Mouse (Mus musculus): ENCODE measurements at regions not wholly inside any gene's neighbourhood (a gene's known extent, or its start where the extent isn't known, plus 50 kb on each side); places are given as distances from the start of the nearest gene placed in this dataset.
"Not testable (repeated sequence)": the region's sequence is repeated elsewhere in the genome, so short reads cannot be mapped to it uniquely, and the experiment has no call there.

- DNase-seq, result no peak
Observed at GRCm38 (mm10) chr2:107468671-107469070, 178.2 kb downstream of the Kcna4 start.

DNA sequence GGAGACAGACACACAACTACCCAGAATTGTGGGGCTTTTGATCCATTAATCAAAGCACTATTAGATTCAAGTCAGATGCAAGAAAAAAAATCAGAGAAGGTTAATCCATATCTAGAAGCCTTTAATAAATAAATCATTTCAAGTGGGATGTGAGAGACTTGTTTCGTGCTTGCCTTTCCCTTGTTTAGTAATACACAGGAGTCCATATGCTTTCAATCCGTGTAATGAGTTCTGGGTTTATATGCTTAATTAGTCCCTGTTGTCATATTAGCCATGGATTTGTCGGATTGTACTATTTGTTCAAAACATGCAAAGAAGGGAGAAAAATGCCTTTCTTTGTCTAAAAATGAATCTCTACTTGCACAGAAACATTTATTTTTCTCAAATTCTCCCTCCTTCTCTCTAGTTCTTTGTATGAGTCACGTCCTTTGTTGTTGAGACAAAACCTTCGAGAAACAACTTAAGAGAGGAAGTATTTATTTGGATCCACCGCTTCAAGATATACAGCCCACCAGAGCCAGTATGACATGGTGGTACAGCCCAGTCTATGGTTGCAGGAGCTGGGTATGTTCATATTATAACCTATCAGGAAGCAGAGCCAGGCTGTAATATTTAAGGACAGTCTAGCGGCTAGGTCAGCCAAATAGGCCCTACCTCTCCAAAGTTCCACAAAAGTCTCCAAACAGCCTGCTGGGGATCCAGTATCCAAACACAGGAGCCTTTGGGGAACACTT lies 213.4 kb downstream of the Kcna4 start:
- no peak for DNase-seq

GRCm38 (mm10) chr2:107507426-107508167 lies 217.2 kb downstream of the Kcna4 start:
- DNase-seq, result no peak

GRCm38 (mm10) chr2:107515486-107515885 lies 225.0 kb downstream of the Kcna4 start:
- not testable (repeated sequence) for DNase-seq

GRCm38 (mm10) chr2:107518107-107518506 lies 227.7 kb downstream of the Kcna4 start:
- DNase-seq, result peak; percentile 15

DNA sequence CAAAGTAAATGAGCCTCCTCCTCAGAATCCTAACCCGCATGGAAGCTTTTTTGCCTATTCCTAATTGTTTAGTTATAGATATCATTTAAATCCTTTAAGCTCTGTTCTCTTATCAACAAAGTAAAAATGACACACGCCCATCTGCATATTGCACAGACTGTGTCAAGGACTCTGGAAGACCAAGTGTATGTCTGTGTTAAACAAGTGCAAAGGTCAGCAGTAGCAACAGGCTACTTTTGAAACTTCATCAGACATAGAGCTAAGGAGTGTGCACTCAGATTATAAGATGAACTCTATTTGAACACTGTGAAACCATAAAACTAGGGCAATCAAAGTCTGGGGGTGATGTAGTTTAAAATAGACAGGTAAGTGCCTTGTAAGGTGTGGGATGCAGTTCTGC lies 228.3 kb downstream of the Kcna4 start:
- no peak for DNase-seq

DNA sequence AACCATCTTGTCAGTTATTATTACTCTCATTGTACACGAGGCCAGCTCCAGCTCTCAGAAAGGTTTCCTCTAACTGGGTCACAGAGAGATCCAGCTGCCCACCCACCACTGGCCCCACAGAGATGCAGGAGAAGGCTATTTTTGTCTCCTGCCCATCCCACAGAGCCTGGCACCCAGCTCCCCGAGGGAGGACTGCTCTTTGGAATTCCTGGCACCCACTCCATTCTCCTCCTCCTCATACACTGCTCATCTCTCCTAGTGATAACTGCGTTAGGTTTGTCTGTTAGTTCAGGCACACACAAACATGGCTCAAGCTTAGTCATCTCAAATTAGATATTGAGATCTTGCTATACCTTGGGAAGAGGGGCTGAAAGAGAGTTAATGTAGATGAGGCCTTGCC lies 228.9 kb downstream of the Kcna4 start:
- peak; percentile 86 for DNase-seq

- DNase-seq, result peak; percentile 83
Observed at GRCm38 (mm10) chr2:107519761-107520160, 229.3 kb downstream of the Kcna4 start.

GRCm38 (mm10) chr2:107543161-107543560 lies 252.7 kb downstream of the Kcna4 start:
- DNase-seq, result peak; percentile 80

DNA sequence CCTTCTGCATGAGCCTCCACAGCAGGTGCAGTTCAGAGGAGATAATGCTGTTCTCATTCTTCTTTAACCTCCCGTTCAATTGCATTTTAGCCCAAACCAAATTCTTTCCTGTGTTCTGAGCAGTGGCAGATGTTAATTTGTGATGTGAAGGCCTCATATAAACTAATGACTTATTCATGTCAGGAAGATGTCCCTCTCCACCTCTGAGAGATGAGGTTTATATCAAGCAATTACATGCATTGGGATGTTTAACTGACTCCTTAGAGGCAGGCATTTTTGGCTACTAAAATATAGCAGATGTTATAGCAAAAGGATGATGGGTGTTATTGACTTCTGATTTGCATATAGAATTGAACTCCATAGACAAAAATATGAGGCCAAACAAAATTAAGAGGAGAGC lies 262.1 kb downstream of the Kcna4 start:
- DNase-seq, result no peak

- no peak for DNase-seq
Observed at GRCm38 (mm10) chr2:107556239-107556638, 265.8 kb downstream of the Kcna4 start.

DNA sequence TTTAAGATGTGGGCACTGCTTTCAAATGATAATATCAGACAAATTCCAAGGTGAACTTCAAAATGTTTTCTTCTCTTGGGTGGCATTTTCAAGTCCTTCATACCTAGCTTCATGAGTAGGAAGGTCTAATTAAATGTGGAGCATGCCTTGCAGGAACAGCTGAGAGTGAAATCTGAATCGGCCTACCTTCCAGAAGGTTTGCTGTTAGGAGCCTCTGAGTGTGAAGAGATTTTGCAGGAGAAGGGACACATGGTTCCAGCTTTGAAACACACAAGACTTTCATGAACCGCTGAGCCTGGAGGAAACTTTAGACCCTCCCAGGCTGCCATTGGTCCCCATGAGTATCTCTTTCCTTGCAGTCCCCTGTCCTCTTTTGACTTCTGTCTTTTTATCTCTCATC lies 279.2 kb downstream of the Kcna4 start:
- peak; percentile 12 for DNase-seq

DNA sequence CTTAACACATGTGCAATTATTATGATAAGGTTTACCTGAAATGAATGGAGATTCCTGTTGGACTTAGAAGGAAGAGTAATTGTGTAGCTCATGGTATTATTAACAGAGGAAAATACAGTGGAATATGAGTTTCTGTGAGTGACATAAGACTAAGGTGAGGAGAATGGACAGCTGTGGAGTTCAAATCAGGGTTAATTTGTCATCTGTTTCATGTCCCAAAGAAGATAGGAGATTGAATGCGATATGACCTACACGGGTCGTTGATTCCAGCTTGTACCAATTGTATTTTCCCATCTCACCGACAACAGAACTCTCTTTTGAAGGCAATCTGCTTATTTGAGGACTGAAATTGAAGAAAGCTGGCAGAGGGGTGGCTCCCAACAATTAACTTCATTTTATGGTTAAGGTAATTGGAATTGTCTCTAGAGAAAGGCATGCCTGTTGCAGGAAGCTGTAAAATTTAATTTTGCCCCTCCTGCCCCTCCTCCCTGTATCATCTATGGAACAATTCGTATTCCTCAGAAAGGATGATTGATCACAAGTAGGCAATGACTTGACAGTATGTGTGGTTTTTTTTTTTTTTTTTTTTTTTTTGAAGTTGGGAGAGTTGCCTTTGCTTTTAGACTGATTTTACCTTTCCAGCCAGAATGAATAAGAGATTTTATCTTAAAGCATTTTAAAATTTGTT lies 319.6 kb downstream of the Kcna4 start:
- no peak for DNase-seq

DNA sequence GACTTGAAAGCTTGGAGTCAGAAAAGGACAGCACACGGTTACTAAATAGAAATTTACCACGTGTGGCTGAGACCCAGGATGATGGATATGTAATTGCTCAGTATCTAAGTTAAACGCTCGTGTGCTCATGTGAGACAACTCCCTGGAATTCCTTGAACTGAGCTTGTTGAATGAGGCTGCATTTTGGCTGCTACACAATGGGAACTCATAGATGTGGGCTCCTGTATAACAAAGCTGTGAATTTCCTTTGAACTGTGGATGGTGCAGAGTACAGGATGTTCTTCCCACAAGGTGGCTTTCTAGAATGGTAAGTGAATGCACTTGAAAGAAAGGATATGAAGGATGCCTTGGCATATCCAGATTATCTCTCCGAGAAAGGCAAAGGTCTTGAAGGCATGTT lies 321.4 kb downstream of the Kcna4 start:
- DNase-seq, result no peak

DNA sequence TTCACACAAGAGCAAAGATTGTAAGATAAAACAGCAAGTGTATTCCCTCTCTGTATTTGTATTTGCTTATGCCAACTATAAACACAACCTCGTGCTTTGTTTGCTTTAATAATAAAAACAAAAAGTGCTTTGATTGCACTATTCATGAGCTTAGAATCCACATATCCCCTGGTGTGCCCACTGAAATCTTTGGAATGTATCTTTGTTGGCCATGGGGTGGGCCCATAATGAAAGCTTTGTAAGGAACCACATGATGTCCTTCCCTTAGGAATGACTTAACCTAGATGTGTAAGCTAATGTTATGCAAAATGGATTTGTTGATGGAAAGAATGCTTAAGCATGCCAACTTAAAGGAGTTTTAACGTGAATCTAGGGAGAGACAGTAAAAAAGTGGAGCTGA lies 321.8 kb downstream of the Kcna4 start:
- DNase-seq, result no peak

GRCm38 (mm10) chr2:107614715-107615114 lies 324.3 kb downstream of the Kcna4 start:
- peak; percentile 73 for DNase-seq

- DNase-seq, result peak; percentile 25
Observed at GRCm38 (mm10) chr2:107627458-107627857, 337.0 kb downstream of the Kcna4 start.

GRCm38 (mm10) chr2:107659176-107659575 lies 368.7 kb downstream of the Kcna4 start:
- DNase-seq, result no peak

Measured in layer of hippocampus, adult 9-11 months (tissue).